Mouse (Mus musculus): Measurements from ENCODE around the gene Vwa3b. TPM values are rescaled to one million over a fixed set of nuclear protein-coding genes. Genes with fewer than 3 reads are reported as not detected.

The Vwa3b gene
- polyA plus RNA-seq, 1 experiment from 2014 or later = 0.39 TPM

GRCm38 (mm10) chr1:36988161-36988560, 38.2 kb upstream of the Vwa3b start:
- Histone ChIP-seq H3K4me1 (ENCODE audit: control insufficient read depth, insufficient read depth, low read length) (no peaks in the 10 kb centered on the region), H3K36me3 (ENCODE audit: control insufficient read depth, insufficient read depth, low read length) (no peaks in the 10 kb centered on the region), H3K27ac (ENCODE audit: low read depth, low read length) (no peak overlapping the region), H3K9me3 (ENCODE audit: control insufficient read depth, low read length) (no peaks in the 10 kb centered on the region), H3K4me2 (ENCODE audit: low read depth, low read length) (no peak overlapping the region), H3K4me3 (ENCODE audit: low read depth, low read length) (no peak overlapping the region), H3K9ac (replicated peaks; ENCODE audit: low read depth, low read length) (no peak overlapping the region), H3K27me3 (ENCODE audit: control insufficient read depth, insufficient read depth, low read length) (no peaks in the 10 kb centered on the region)
- WGBS = 78% methylated on average over 6 of the region's 6 CpGs
- no peak for ATAC-seq (ENCODE audit: low read depth)

GRCm38 (mm10) chr1:36988561-36988960, 37.8 kb upstream of the Vwa3b start:
- Histone ChIP-seq H3K36me3 (ENCODE audit: control insufficient read depth, insufficient read depth, low read length) (no peaks in the 10 kb centered on the region), H3K9me3 (ENCODE audit: control insufficient read depth, low read length) (no peaks in the 10 kb centered on the region), H3K27me3 (ENCODE audit: control insufficient read depth, insufficient read depth, low read length) (no peaks in the 10 kb centered on the region), H3K4me2 (ENCODE audit: low read depth, low read length) (no peak overlapping the region), H3K4me3 (ENCODE audit: low read depth, low read length) (no peak overlapping the region), H3K4me1 (ENCODE audit: control insufficient read depth, insufficient read depth, low read length) (no peaks in the 10 kb centered on the region), H3K9ac (replicated peaks; ENCODE audit: low read depth, low read length) (no peak overlapping the region), H3K27ac (ENCODE audit: low read depth, low read length) (no peak overlapping the region)
- WGBS = 82% methylated on average over 6 of the region's 6 CpGs
- no peak for ATAC-seq (ENCODE audit: low read depth)

GRCm38 (mm10) chr1:36994296-36994695, 32.1 kb upstream of the Vwa3b start:
- Histone ChIP-seq H3K27ac (ENCODE audit: low read depth, low read length) (no peak overlapping the region), H3K36me3 (ENCODE audit: control insufficient read depth, insufficient read depth, low read length) (no peaks in the 10 kb centered on the region), H3K4me3 (ENCODE audit: low read depth, low read length) (no peak overlapping the region), H3K4me2 (ENCODE audit: low read depth, low read length) (no peak overlapping the region), H3K4me1 (ENCODE audit: control insufficient read depth, insufficient read depth, low read length) (no peaks in the 10 kb centered on the region), H3K27me3 (ENCODE audit: control insufficient read depth, insufficient read depth, low read length) (no peaks in the 10 kb centered on the region), H3K9ac (replicated peaks; ENCODE audit: low read depth, low read length) (no peak overlapping the region), H3K9me3 (ENCODE audit: control insufficient read depth, low read length) (no peaks in the 10 kb centered on the region)
- 94% methylated on average over 5 of the region's 5 CpGs for WGBS
- ATAC-seq (ENCODE audit: low read depth) = no peak

- no peaks in the 10 kb centered on the region for H3K36me3 ChIP-seq (ENCODE audit: control insufficient read depth, insufficient read depth, low read length)
- no peak for ATAC-seq (ENCODE audit: low read depth)
- no peak overlapping the region for H3K27ac ChIP-seq (ENCODE audit: low read depth, low read length)
- no peak overlapping the region for H3K4me3 ChIP-seq (ENCODE audit: low read depth, low read length)
- H3K4me2 ChIP-seq (ENCODE audit: low read depth, low read length) = no peak overlapping the region
- 61% methylated on average over 6 of the region's 6 CpGs for WGBS
- no peaks in the 10 kb centered on the region for H3K4me1 ChIP-seq (ENCODE audit: control insufficient read depth, insufficient read depth, low read length)
- H3K9ac ChIP-seq (replicated peaks; ENCODE audit: low read depth, low read length) = no peak overlapping the region
- no peaks in the 10 kb centered on the region for H3K27me3 ChIP-seq (ENCODE audit: control insufficient read depth, insufficient read depth, low read length)
- no peaks in the 10 kb centered on the region for H3K9me3 ChIP-seq (ENCODE audit: control insufficient read depth, low read length)
Observed at GRCm38 (mm10) chr1:36995760-36996159, 30.6 kb upstream of the Vwa3b start.

- Histone ChIP-seq H3K9me3 (ENCODE audit: control insufficient read depth, low read length) (no peaks in the 10 kb centered on the region), H3K36me3 (ENCODE audit: control insufficient read depth, insufficient read depth, low read length) (no peaks in the 10 kb centered on the region), H3K27ac (ENCODE audit: low read depth, low read length) (no peak overlapping the region), H3K27me3 (ENCODE audit: control insufficient read depth, insufficient read depth, low read length) (no peaks in the 10 kb centered on the region), H3K4me1 (ENCODE audit: control insufficient read depth, insufficient read depth, low read length) (no peaks in the 10 kb centered on the region), H3K9ac (replicated peaks; ENCODE audit: low read depth, low read length) (no peak overlapping the region), H3K4me3 (ENCODE audit: low read depth, low read length) (no peak overlapping the region), H3K4me2 (ENCODE audit: low read depth, low read length) (no peak overlapping the region)
- ATAC-seq (ENCODE audit: low read depth) = no peak
- WGBS = 49% methylated on average over 6 of the region's 6 CpGs
Observed at GRCm38 (mm10) chr1:36996561-36997213, 29.7 kb upstream of the Vwa3b start.

- WGBS = 83% methylated on average over 5 of the region's 5 CpGs
- no peak overlapping the region for H3K4me2 ChIP-seq (ENCODE audit: low read depth, low read length)
- H3K4me3 ChIP-seq (ENCODE audit: low read depth, low read length) = no peak overlapping the region
- ATAC-seq (ENCODE audit: low read depth) = no peak
- no peaks in the 10 kb centered on the region for H3K36me3 ChIP-seq (ENCODE audit: control insufficient read depth, insufficient read depth, low read length)
- no peaks in the 10 kb centered on the region for H3K4me1 ChIP-seq (ENCODE audit: control insufficient read depth, insufficient read depth, low read length)
- H3K9ac ChIP-seq (replicated peaks; ENCODE audit: low read depth, low read length) = no peak overlapping the region
- no peaks in the 10 kb centered on the region for H3K27me3 ChIP-seq (ENCODE audit: control insufficient read depth, insufficient read depth, low read length)
- H3K9me3 ChIP-seq (ENCODE audit: control insufficient read depth, low read length) = no peaks in the 10 kb centered on the region
- no peak overlapping the region for H3K27ac ChIP-seq (ENCODE audit: low read depth, low read length)
Observed at GRCm38 (mm10) chr1:37000307-37000706, 26.1 kb upstream of the Vwa3b start.

- Histone ChIP-seq H3K27me3 (ENCODE audit: control insufficient read depth, insufficient read depth, low read length) (no peaks in the 10 kb centered on the region), H3K4me3 (ENCODE audit: low read depth, low read length) (no peak overlapping the region), H3K4me2 (ENCODE audit: low read depth, low read length) (no peak overlapping the region), H3K36me3 (ENCODE audit: control insufficient read depth, insufficient read depth, low read length) (no peaks in the 10 kb centered on the region), H3K27ac (ENCODE audit: low read depth, low read length) (no peak overlapping the region), H3K9ac (replicated peaks; ENCODE audit: low read depth, low read length) (no peak overlapping the region), H3K9me3 (ENCODE audit: control insufficient read depth, low read length) (no peaks in the 10 kb centered on the region), H3K4me1 (ENCODE audit: control insufficient read depth, insufficient read depth, low read length) (no peaks in the 10 kb centered on the region)
- no peak for ATAC-seq (ENCODE audit: low read depth)
- 42% methylated on average over 7 of the region's 7 CpGs for WGBS
Observed at GRCm38 (mm10) chr1:37001636-37002315, 24.6 kb upstream of the Vwa3b start.

- Histone ChIP-seq H3K36me3 (ENCODE audit: control insufficient read depth, insufficient read depth, low read length) (no peaks in the 10 kb centered on the region), H3K4me2 (ENCODE audit: low read depth, low read length) (no peak overlapping the region), H3K4me3 (ENCODE audit: low read depth, low read length) (no peak overlapping the region), H3K27ac (ENCODE audit: low read depth, low read length) (no peak overlapping the region), H3K4me1 (ENCODE audit: control insufficient read depth, insufficient read depth, low read length) (no peaks in the 10 kb centered on the region), H3K27me3 (ENCODE audit: control insufficient read depth, insufficient read depth, low read length) (no peaks in the 10 kb centered on the region), H3K9ac (replicated peaks; ENCODE audit: low read depth, low read length) (no peak overlapping the region), H3K9me3 (ENCODE audit: control insufficient read depth, low read length) (no peaks in the 10 kb centered on the region)
- 80% methylated on average over 3 of the region's 3 CpGs for WGBS
- no peak for ATAC-seq (ENCODE audit: low read depth)
Observed at GRCm38 (mm10) chr1:37002316-37003008, 23.9 kb upstream of the Vwa3b start.

- ATAC-seq (ENCODE audit: low read depth) = no peak
Observed at GRCm38 (mm10) chr1:37004533-37004932, 21.9 kb upstream of the Vwa3b start.

More at GRCm38 (mm10) chr1:37004533-37004932, 21.9 kb upstream of the Vwa3b start:
- no peaks in the 10 kb centered on the region for H3K9me3 ChIP-seq (ENCODE audit: control insufficient read depth, low read length)
- H3K27me3 ChIP-seq (ENCODE audit: control insufficient read depth, insufficient read depth, low read length) = no peaks in the 10 kb centered on the region
- H3K4me1 ChIP-seq (ENCODE audit: control insufficient read depth, insufficient read depth, low read length) = no peaks in the 10 kb centered on the region
- H3K9ac ChIP-seq (replicated peaks; ENCODE audit: low read depth, low read length) = no peak overlapping the region
- WGBS = 75% methylated on average over 8 of the region's 8 CpGs
- no peaks in the 10 kb centered on the region for H3K36me3 ChIP-seq (ENCODE audit: control insufficient read depth, insufficient read depth, low read length)
- H3K4me3 ChIP-seq (ENCODE audit: low read depth, low read length) = no peak overlapping the region
- H3K27ac ChIP-seq (ENCODE audit: low read depth, low read length) = no peak overlapping the region
- no peak overlapping the region for H3K4me2 ChIP-seq (ENCODE audit: low read depth, low read length)
